Mouse (Mus musculus) midbrain, embryonic 15.5 days (tissue): ENCODE measurements around the gene Gm4187. TPM values are rescaled to one million over a fixed set of nuclear protein-coding genes. Genes with fewer than 3 reads are reported as not detected.
"Not testable (repeated sequence)": the region's sequence is repeated elsewhere in the genome, so short reads cannot be mapped to it uniquely, and the experiment has no call there.

ENCODE experiments used
- ATAC-seq: fragments of 200-750 bp; cut with Nextera tagmentation; replicated peaks from 2 replicates; pipeline ENCODE4 v1.8.0; 2017; ENCODE audit warnings: moderate TSS enrichment
- H3K27ac ChIP-seq: fragments of 300-500 bp; sonication (generic); 2 replicates; pipeline ENCODE4 v1.5.1; 2015; ENCODE audit warnings: mild to moderate bottlenecking, inconsistent platforms
- H3K27me3 ChIP-seq: fragments of 300-500 bp; sonication (generic); replicated peaks from 2 replicates; pipeline ENCODE4 v1.6.1; 2015; ENCODE audit warnings: inconsistent platforms
- H3K36me3 ChIP-seq: fragments of 300-500 bp; sonication (generic); replicated peaks from 2 replicates; pipeline ENCODE4 v1.6.1; 2015; ENCODE audit warnings: inconsistent platforms
- H3K4me1 ChIP-seq: fragments of 300-500 bp; sonication (generic); 2 replicates; pipeline ENCODE4 v1.6.1; 2015; ENCODE audit warnings: inconsistent platforms
- H3K4me2 ChIP-seq: fragments of 300-500 bp; sonication (generic); 2 replicates; pipeline ENCODE4 v1.6.1; 2015; ENCODE audit warnings: inconsistent platforms, mild to moderate bottlenecking, moderate library complexity
- H3K4me3 ChIP-seq: fragments of 300-500 bp; sonication (generic); 2 replicates; pipeline ENCODE4 v1.5.1; 2015; ENCODE audit warnings: mild to moderate bottlenecking, inconsistent platforms
- H3K9ac ChIP-seq: fragments of 300-500 bp; sonication (generic); 2 replicates; pipeline ENCODE4 v1.6.1; 2015; ENCODE audit warnings: mild to moderate bottlenecking, inconsistent platforms
- H3K9me3 ChIP-seq: fragments of 300-500 bp; sonication (generic); 2 replicates; pipeline ENCODE4 v1.6.1; 2016; ENCODE audit warnings: inconsistent platforms
- WGBS: fragments of 180-500 bp; shearing (Covaris S2); methylation state at CpG from one replicate; pipeline ENCODE4 v1.1.7; 2015; ENCODE audit warnings: mixed read lengths; 5-methylcytosine and 5-hydroxymethylcytosine counted together
- polyA plus RNA-seq: library from polyadenylated mRNA; unstranded; fragments of >200 nt; fragmentation: Nextera tagmentation; extraction: Ambion mirVana; gene quantifications from 2 replicates; pipeline ENCODE4 v1.2.1, GENCODE M21; 2015

Gene Gm4187
- not detected in 2 replicates for polyA plus RNA-seq

DNA sequence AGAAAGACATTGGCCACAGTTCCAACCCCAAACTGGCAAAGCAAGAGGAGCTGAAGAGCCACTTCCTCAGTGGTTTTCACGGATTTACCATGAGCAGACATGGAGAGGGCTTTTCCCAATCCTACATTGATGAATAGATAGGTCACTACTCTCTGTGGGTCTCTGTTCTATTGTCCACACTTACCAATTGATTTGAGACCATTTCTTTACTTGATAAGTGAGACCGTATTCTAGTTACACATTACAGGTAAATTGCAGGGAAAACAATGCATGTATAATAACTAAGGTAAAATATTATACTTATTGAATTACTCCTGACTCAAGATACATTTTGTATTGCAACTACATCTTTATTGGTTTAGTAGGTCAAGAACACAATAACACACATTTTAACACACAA lies at the start of gene Gm4187:
Gene Gm4187 (minus strand): TSS at position 101 of the 400 bp plus-strand sequence.
- no CpG with 5 or more reads among the region's 2 CpGs for WGBS
- not testable (repeated sequence) for ATAC-seq, H3K9me3 ChIP-seq, H3K36me3 ChIP-seq, H3K9ac ChIP-seq, H3K4me1 ChIP-seq, H3K4me2 ChIP-seq, H3K27ac ChIP-seq, H3K27me3 ChIP-seq, H3K4me3 ChIP-seq

DNA sequence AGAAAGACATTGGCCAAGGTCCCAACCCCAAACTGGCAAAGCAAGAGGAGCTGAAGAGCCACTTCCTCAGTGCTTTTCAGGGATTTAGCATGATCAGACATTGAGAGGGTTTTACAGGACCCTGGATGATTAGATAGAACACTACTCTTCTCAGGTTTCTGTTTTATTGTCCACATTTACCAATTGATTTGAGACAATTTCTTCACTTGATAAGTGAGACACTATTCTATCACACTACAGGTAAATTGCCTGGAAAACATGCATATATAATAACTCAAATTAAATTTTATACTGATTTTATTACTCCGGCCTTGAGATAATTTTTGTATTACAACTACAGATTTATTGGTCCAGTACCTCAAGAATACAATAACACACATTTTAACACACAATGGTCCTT lies 41.4 kb upstream of the Gm4187 start, which contains the start of gene Gm8660:
Gene Gm8660 (minus strand): TSS at position 101 of the 400 bp plus-strand sequence.
- not testable (repeated sequence) for H3K4me3 ChIP-seq, H3K4me1 ChIP-seq, H3K4me2 ChIP-seq, H3K9ac ChIP-seq, H3K27me3 ChIP-seq, H3K27ac ChIP-seq, H3K36me3 ChIP-seq, ATAC-seq, H3K9me3 ChIP-seq
- no CpG with 5 or more reads among the region's 1 CpGs for WGBS

Other genes with a start within 250 kb of the Gm4187 start
- not detected in 2 replicates for gene Gm16451, start 211.5 kb downstream of the Gm4187 start, polyA plus RNA-seq
- not detected in 2 replicates for gene Gm10666, start 195.0 kb downstream of the Gm4187 start, polyA plus RNA-seq
- gene Vmn1r142, start 165.7 kb downstream of the Gm4187 start, polyA plus RNA-seq, result not detected in 2 replicates
- gene Vmn1r143, start 140.3 kb downstream of the Gm4187 start, polyA plus RNA-seq, result not detected in 2 replicates
- gene Gm8653, start 128.5 kb downstream of the Gm4187 start, polyA plus RNA-seq, result not detected in 2 replicates
- not detected in 2 replicates for gene Gm8453, start 100.2 kb downstream of the Gm4187 start, polyA plus RNA-seq
- gene Gm8660, start 41.3 kb upstream of the Gm4187 start, polyA plus RNA-seq, result not detected in 2 replicates
- gene Vmn1r148, start 83.9 kb upstream of the Gm4187 start, polyA plus RNA-seq, result not detected in 2 replicates
- not detected in 2 replicates for gene Vmn1r149, start 108.5 kb upstream of the Gm4187 start, polyA plus RNA-seq
- gene Gm10665, start 134.4 kb upstream of the Gm4187 start, polyA plus RNA-seq, result not detected in 2 replicates
- gene Vmn1r151, start 170.0 kb upstream of the Gm4187 start, polyA plus RNA-seq, result not detected in 2 replicates
- not detected in 2 replicates for gene Vmn1r152, start 193.2 kb upstream of the Gm4187 start, polyA plus RNA-seq
- not detected in 2 replicates for gene Gm8677, start 205.2 kb upstream of the Gm4187 start, polyA plus RNA-seq
- not detected in 2 replicates for gene Gm4201, start 235.6 kb upstream of the Gm4187 start, polyA plus RNA-seq